Mouse (Mus musculus): ENCODE data around the gene Gins3. TPM values are rescaled to one million over a fixed set of nuclear protein-coding genes. Genes with fewer than 3 reads are reported as not detected.
"Not testable (repeated sequence)": the region's sequence is repeated elsewhere in the genome, so short reads cannot be mapped to it uniquely, and the experiment has no call there.

Gins3 gene
- 1 to 10 TPM; 1.9 to 2.9 TPM for total RNA-seq (2021)
- long read RNA-seq, experiment 1 = 0 reads
- long read RNA-seq, experiment 2, partial matches to known transcripts = 0 of 5 reads
- long read RNA-seq, experiment 2, other reads (novel, unspliced or antisense) = 1 of 5 reads

- Histone ChIP-seq H3K27ac (0 out of 2 replicates have a peak within 1 kb of the TSS, but pooled peaks have one; percentile 32), H3K4me3 (peak within 1 kb of the TSS; percentile 93)
- TF ChIP-seq CTCF (conservative IDR thresholded peaks at IDR 0.05) = no peak
- peak; percentile 91 to 94 for DNase-seq (ENCODE audit: low spot score in 2 of 2)
These were observed at the start of gene Gins3 for GRCm38 (mm10) chr8:95633262-95634062. Gene Gins3, plus strand, starts transcription at chr8:95633453.

- Histone ChIP-seq H3K27ac (no peak overlapping the region), H3K4me3 (no peak overlapping the region)
- TF ChIP-seq CTCF (conservative IDR thresholded peaks at IDR 0.05) = no peak
- DNase-seq (ENCODE audit: low spot score in 2 of 2) = no peak
These were observed 45.9 kb upstream of the Gins3 start for GRCm38 (mm10) chr8:95587339-95587738.

- no peak for DNase-seq (ENCODE audit: low spot score in 2 of 2)
- H3K4me3 ChIP-seq = no peak overlapping the region
- H3K27ac ChIP-seq = no peak overlapping the region
- peak; percentile 47 for TF ChIP-seq CTCF (conservative IDR thresholded peaks at IDR 0.05)
These were observed 44.0 kb upstream of the Gins3 start for GRCm38 (mm10) chr8:95589282-95589681.

- Histone ChIP-seq H3K4me3 (no peak overlapping the region), H3K27ac (no peak overlapping the region)
- no peak for TF ChIP-seq CTCF (conservative IDR thresholded peaks at IDR 0.05)
- DNase-seq (ENCODE audit: low spot score in 2 of 2) = no peak
These were observed 42.7 kb upstream of the Gins3 start for GRCm38 (mm10) chr8:95590539-95590938.

- Histone ChIP-seq H3K4me3 (no peak overlapping the region), H3K27ac (no peak overlapping the region)
- no peak for DNase-seq (ENCODE audit: low spot score in 2 of 2)
- no peak for TF ChIP-seq CTCF (conservative IDR thresholded peaks at IDR 0.05)
These were observed 41.0 kb upstream of the Gins3 start for GRCm38 (mm10) chr8:95592131-95592780.

- no peak overlapping the region for H3K27ac ChIP-seq
- TF ChIP-seq CTCF (conservative IDR thresholded peaks at IDR 0.05) = no peak
- DNase-seq (ENCODE audit: low spot score in 2 of 2) = no peak
These were observed 39.5 kb upstream of the Gins3 start for GRCm38 (mm10) chr8:95593439-95594393.

GRCm38 (mm10) chr8:95595131-95595530, 38.1 kb upstream of the Gins3 start:
- no peak overlapping the region for H3K27ac ChIP-seq
- no peak overlapping the region for H3K4me3 ChIP-seq
- DNase-seq (ENCODE audit: low spot score in 2 of 2) = no peak
- TF ChIP-seq CTCF (conservative IDR thresholded peaks at IDR 0.05) = no peak

More at GRCm38 (mm10) chr8:95593439-95594393, 39.5 kb upstream of the Gins3 start:
- H3K4me3 ChIP-seq = no peak overlapping the region

GRCm38 (mm10) chr8:95596841-95597241, 36.4 kb upstream of the Gins3 start:
- Histone ChIP-seq H3K27ac (no peak overlapping the region), H3K4me3 (no peak overlapping the region)
- no peak for TF ChIP-seq CTCF (conservative IDR thresholded peaks at IDR 0.05)
- DNase-seq (ENCODE audit: low spot score in 2 of 2) = no peak

GRCm38 (mm10) chr8:95599861-95600260, 33.4 kb upstream of the Gins3 start:
- DNase-seq (ENCODE audit: low spot score in 2 of 2) = peak; percentile 63 to 84
- Histone ChIP-seq H3K27ac (peak overlapping the region; percentile 14; the same call in 1 of the 2 replicates), H3K4me3 (no peak overlapping the region)
- TF ChIP-seq CTCF (conservative IDR thresholded peaks at IDR 0.05) = peak; percentile 85

GRCm38 (mm10) chr8:95601306-95601705, 31.9 kb upstream of the Gins3 start:
- H3K4me3 ChIP-seq = no peak overlapping the region
- no peak for TF ChIP-seq CTCF (conservative IDR thresholded peaks at IDR 0.05)
- no peak for DNase-seq (ENCODE audit: low spot score in 2 of 2)
- H3K27ac ChIP-seq = no peak overlapping the region

- TF ChIP-seq CTCF (conservative IDR thresholded peaks at IDR 0.05) = peak; percentile 65
- Histone ChIP-seq H3K27ac (no peak overlapping the region), H3K4me3 (no peak overlapping the region)
- DNase-seq (ENCODE audit: low spot score in 2 of 2) = no peak
These were observed 31.1 kb upstream of the Gins3 start for GRCm38 (mm10) chr8:95602168-95602567.

GRCm38 (mm10) chr8:95606509-95606908, 26.7 kb upstream of the Gins3 start:
- not testable (repeated sequence) for DNase-seq (ENCODE audit: low spot score in 2 of 2); H3K4me3 ChIP-seq
- H3K27ac ChIP-seq = peak overlapping the region; percentile 81
- TF ChIP-seq CTCF (conservative IDR thresholded peaks at IDR 0.05) = peak; percentile 75

Measured in layer of hippocampus, adult 2 months (tissue).